In the genomic region with DNA sequence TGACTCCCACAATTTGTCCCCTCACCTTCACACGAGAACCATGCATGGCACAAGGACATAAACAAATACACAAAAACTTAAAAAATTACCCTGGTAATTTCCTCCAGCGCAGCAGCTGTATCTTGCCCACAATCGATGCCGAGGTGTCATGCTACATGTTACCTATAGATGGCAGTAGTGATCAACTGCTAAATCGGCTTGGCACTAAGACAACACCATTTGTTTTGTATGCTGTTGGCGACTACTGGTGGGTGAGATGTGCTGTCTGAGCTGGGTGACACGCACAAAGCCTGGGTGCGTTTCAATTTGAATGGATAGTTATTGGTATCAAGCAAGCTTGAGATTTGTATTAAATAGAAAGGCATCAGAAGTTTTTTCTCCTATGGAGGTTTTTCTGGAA, we compare ENCODE assay signal across 9 mouse cellular contexts. TPM values are rescaled to one million over a fixed set of nuclear protein-coding genes. Genes with fewer than 3 reads are reported as not detected.
DNase-seq lines count a peak whose midpoint lies in the region; ATAC-seq and TF ChIP-seq lines count a peak whose summit lies in the region.
"Had no signal": no experiment of that assay in that cellular context is flagged by ENCODE, and none has a peak within 500 bp of the region (broad histone marks: within the 10 kb centered on the region; RNA-seq: fewer than 3 reads in every experiment).

No protein-coding gene starts in this region.

- no peak overlapping the region for H3K4me2 ChIP-seq in forebrain, embryonic 13.5 days
- 0 out of 2 replicates have a peak overlapping the region, but pooled peaks have one; percentile 21 for H3K4me2 ChIP-seq in hindbrain, postnatal 0 days (ENCODE audit: low read depth, low read length)
- H3K4me2 ChIP-seq: embryonic facial prominence, embryonic 12.5 days had no signal

- H3K4me3 ChIP-seq in forebrain, embryonic 13.5 days = no peak overlapping the region
- no peak overlapping the region for H3K4me3 ChIP-seq in hindbrain, postnatal 0 days (ENCODE audit: low read length)
- H3K4me3 ChIP-seq: embryonic facial prominence, embryonic 12.5 days had no signal

- no peak overlapping the region for H3K27ac ChIP-seq in forebrain, embryonic 13.5 days
- H3K27ac ChIP-seq in hindbrain, postnatal 0 days = no peak overlapping the region
- H3K27ac ChIP-seq: embryonic facial prominence, embryonic 12.5 days had no signal

- peak; percentile 56 for DNase-seq in right cerebral cortex, adult 18-20 months
- DNase-seq in right cerebral cortex, postnatal 14 days = no peak
- DNase-seq in cerebellum, adult 11 months = peak; percentile 19
- peak; percentile 89 for DNase-seq in hindbrain, postnatal 0 days (ENCODE audit: low spot score)
- DNase-seq in left cerebral cortex, adult 18-20 months (ENCODE audit: low spot score in 2 of 2) = peak; percentile 60 to 62
- peak; percentile 54 for DNase-seq in skeletal muscle tissue, adult 2 months (ENCODE audit: low read depth, low spot score)

- peak; percentile 97 for TF ChIP-seq CTCF in hindbrain, postnatal 0 days (IDR thresholded peaks at IDR 0.05; ENCODE audit: low read depth)

- ATAC-seq in forebrain, embryonic 13.5 days = peak; percentile 71
- ATAC-seq in hindbrain, postnatal 0 days = peak; percentile 60
- ATAC-seq in megakaryocyte-erythroid progenitor cell, adult 5-6 weeks (replicated peaks; ENCODE audit: low FRiP score, low TSS enrichment, poor library complexity, severe bottlenecking) = peak; percentile 67

- peaks cover 9% of the 10 kb centered on the region; the same call in 1 of the 2 replicates for H3K27me3 ChIP-seq in forebrain, embryonic 13.5 days
- no peaks in the 10 kb centered on the region; the same call in 1 of the 2 replicates for H3K27me3 ChIP-seq in hindbrain, postnatal 0 days (ENCODE audit: insufficient read depth, low read length)

- no peak overlapping the region for H3K9ac ChIP-seq in forebrain, embryonic 13.5 days
- H3K9ac ChIP-seq in hindbrain, postnatal 0 days (replicated peaks; ENCODE audit: low read length) = no peak overlapping the region
- H3K9ac ChIP-seq: embryonic facial prominence, embryonic 12.5 days had no signal

- WGBS in forebrain, embryonic 13.5 days = 6% methylated on average over 8 of the region's 8 CpGs
- 7% methylated on average over 8 of the region's 8 CpGs for WGBS in hindbrain, postnatal 0 days

- no peaks in the 10 kb centered on the region for H3K4me1 ChIP-seq in forebrain, embryonic 13.5 days
- no peaks in the 10 kb centered on the region for H3K4me1 ChIP-seq in hindbrain, postnatal 0 days (ENCODE audit: insufficient read depth, low read length)
- H3K4me1 ChIP-seq: embryonic facial prominence, embryonic 12.5 days had no signal

- 0 out of 2 replicates have a peak, but pooled peaks cover 4% of the 10 kb centered on the region for H3K9me3 ChIP-seq in forebrain, embryonic 13.5 days (replicated peaks)
- H3K9me3 ChIP-seq in hindbrain, postnatal 0 days (ENCODE audit: low read length) = no peaks in the 10 kb centered on the region
- H3K9me3 ChIP-seq: embryonic facial prominence, embryonic 12.5 days had no signal

- H3K36me3 ChIP-seq in forebrain, embryonic 13.5 days (ENCODE audit: poor library complexity, severe bottlenecking) = no peaks in the 10 kb centered on the region
- H3K36me3 ChIP-seq in hindbrain, postnatal 0 days (ENCODE audit: insufficient read depth, low read length) = no peaks in the 10 kb centered on the region
- H3K36me3 ChIP-seq: embryonic facial prominence, embryonic 12.5 days had no signal

RNA-seq across cellular contexts. Expression of gene Cldn10, which starts 32.4 kb away (rescaled TPM):
- polyA plus RNA-seq in forebrain, embryonic 13.5 days (2015; fragmentation: Nextera tagmentation; extraction: Ambion mirVana) = 0.57 and 0.77 TPM in 2 replicates
- 10.0 and 11.7 TPM in 2 replicates for total RNA-seq in hindbrain, postnatal 0 days (2014; rRNA removed)
- 27.4 and 31.1 TPM in 2 replicates for polyA plus RNA-seq in hindbrain, postnatal 0 days (2015; fragmentation: Nextera tagmentation; extraction: Ambion mirVana)
- 10 to 100 TPM; 29.1 to 30.0 TPM for total RNA-seq in left cerebral cortex, adult 18-20 months (2021)
- total RNA-seq in megakaryocyte-erythroid progenitor cell, adult 5-6 weeks (2014; fragmentation: Nextera tagmentation) = 1.1 and 1.6 TPM in 2 replicates
- 0.46 and 4.5 TPM in 2 replicates for total RNA-seq in megakaryocyte-erythroid progenitor cell, adult 5-6 weeks (2017)
